ENCODE assay signal across 8 mouse cellular contexts in genomic region chr7:43333203-43333602, GRCm38 (mm10). TPM values are rescaled to one million over a fixed set of nuclear protein-coding genes. Genes with fewer than 3 reads are reported as not detected.
DNase-seq lines count a peak whose midpoint lies in the region; ATAC-seq and TF ChIP-seq lines count a peak whose summit lies in the region.

No protein-coding gene starts in this region.

- no peak overlapping the region for H3K9ac ChIP-seq in ES-Bruce4 (ENCODE audit: low read depth, poor library complexity, severe bottlenecking)
- H3K9ac ChIP-seq in liver, embryonic 11.5 days (ENCODE audit: low read depth, low read length) = no peak overlapping the region
- H3K9ac ChIP-seq in forebrain, embryonic 16.5 days (replicated peaks; ENCODE audit: low read depth, low read length) = no peak overlapping the region

- H3K4me3 ChIP-seq in heart, embryonic 10.5 days = no peak overlapping the region
- no peak overlapping the region for H3K4me3 ChIP-seq in ES-Bruce4 (ENCODE audit: low read depth, low read length)
- H3K4me3 ChIP-seq in liver, embryonic 11.5 days (ENCODE audit: low read depth, low read length) = no peak overlapping the region
- no peak overlapping the region for H3K4me3 ChIP-seq in forebrain, embryonic 16.5 days (replicated peaks; ENCODE audit: low read length)
- H3K4me3 ChIP-seq in forebrain, embryonic 10.5 days = no peak overlapping the region

- TF ChIP-seq POLR2A in ES-Bruce4 (IDR thresholded peaks at IDR 0.05; ENCODE audit: insufficient read depth, low read length) = no peak

- no peak overlapping the region for H3K27ac ChIP-seq in heart, embryonic 10.5 days
- H3K27ac ChIP-seq in ES-Bruce4 (ENCODE audit: insufficient read depth, low read length) = no peak overlapping the region
- no peak overlapping the region for H3K27ac ChIP-seq in liver, embryonic 11.5 days (ENCODE audit: low read depth, low read length)
- H3K27ac ChIP-seq in forebrain, embryonic 16.5 days (ENCODE audit: low read length) = no peak overlapping the region
- no peak overlapping the region for H3K27ac ChIP-seq in forebrain, embryonic 10.5 days

- TF ChIP-seq CTCF in ES-Bruce4 (IDR thresholded peaks at IDR 0.05; ENCODE audit: low read depth, low read length) = peak; percentile 93

- TF ChIP-seq EP300 in ES-Bruce4 (IDR thresholded peaks at IDR 0.05; ENCODE audit: insufficient read depth, low read depth, low read length) = 0 out of 2 replicates have a peak, but pooled peaks have one; percentile 35

- peak; percentile 40 to 67 for DNase-seq in heart, adult 18-20 months
- no peak for DNase-seq in heart, embryonic 10.5 days (ENCODE audit: low spot score)
- DNase-seq in cerebellum, postnatal 36 days = peak; percentile 40 to 42
- DNase-seq in liver, embryonic 11.5 days (ENCODE audit: low spot score) = peak; percentile 25
- no peak for DNase-seq in neural tube, embryonic 10.5 days (ENCODE audit: extremely low spot score, low spot score)
- no peak for DNase-seq in forebrain, embryonic 10.5 days (ENCODE audit: extremely low spot score, low spot score)

- H3K27me3 ChIP-seq in heart, embryonic 10.5 days (ENCODE audit: insufficient read depth, poor library complexity, severe bottlenecking) = no peaks in the 10 kb centered on the region
- no peaks in the 10 kb centered on the region for H3K27me3 ChIP-seq in ES-Bruce4 (ENCODE audit: control insufficient read depth, insufficient read depth, low read length, poor library complexity, severe bottlenecking)
- no peaks in the 10 kb centered on the region for H3K27me3 ChIP-seq in liver, embryonic 11.5 days (replicated peaks; ENCODE audit: control insufficient read depth, insufficient read depth, low read length)
- no peaks in the 10 kb centered on the region for H3K27me3 ChIP-seq in forebrain, embryonic 16.5 days (replicated peaks; ENCODE audit: control insufficient read depth, insufficient read depth, low read length)
- H3K27me3 ChIP-seq in forebrain, embryonic 10.5 days (ENCODE audit: poor library complexity, severe bottlenecking) = no peaks in the 10 kb centered on the region

- H3K4me2 ChIP-seq in liver, embryonic 11.5 days = no peak overlapping the region
- H3K4me2 ChIP-seq in forebrain, embryonic 16.5 days (ENCODE audit: low read length) = no peak overlapping the region

- WGBS in heart, embryonic 10.5 days = 40% methylated on average over 5 of the region's 7 CpGs
- WGBS in liver, embryonic 11.5 days = 25% methylated on average over 6 of the region's 7 CpGs
- 41% methylated on average over 5 of the region's 7 CpGs for WGBS in forebrain, embryonic 16.5 days
- 50% methylated on average over 5 of the region's 7 CpGs for WGBS in forebrain, embryonic 10.5 days

- H3K9me3 ChIP-seq in heart, embryonic 10.5 days = no peaks in the 10 kb centered on the region
- H3K9me3 ChIP-seq in ES-Bruce4 (replicated peaks; ENCODE audit: control insufficient read depth, insufficient read depth, low read length, poor library complexity, severe bottlenecking) = no peaks in the 10 kb centered on the region
- H3K9me3 ChIP-seq in liver, embryonic 11.5 days (ENCODE audit: control insufficient read depth, low read length) = no peaks in the 10 kb centered on the region
- H3K9me3 ChIP-seq in forebrain, embryonic 16.5 days (ENCODE audit: control insufficient read depth, low read length) = no peaks in the 10 kb centered on the region
- no peaks in the 10 kb centered on the region for H3K9me3 ChIP-seq in forebrain, embryonic 10.5 days

- H3K36me3 ChIP-seq in heart, embryonic 10.5 days = no peaks in the 10 kb centered on the region
- no peaks in the 10 kb centered on the region for H3K36me3 ChIP-seq in ES-Bruce4 (ENCODE audit: control insufficient read depth, insufficient read depth, low read length, poor library complexity, severe bottlenecking)
- no peaks in the 10 kb centered on the region for H3K36me3 ChIP-seq in liver, embryonic 11.5 days (ENCODE audit: control insufficient read depth, insufficient read depth, low read length)
- H3K36me3 ChIP-seq in forebrain, embryonic 16.5 days (ENCODE audit: control insufficient read depth, insufficient read depth) = no peaks in the 10 kb centered on the region
- no peaks in the 10 kb centered on the region for H3K36me3 ChIP-seq in forebrain, embryonic 10.5 days (replicated peaks)

- no peak for ATAC-seq in liver, embryonic 11.5 days (replicated peaks; ENCODE audit: low FRiP score)
- no peak for ATAC-seq in forebrain, embryonic 16.5 days

- no peaks in the 10 kb centered on the region for H3K4me1 ChIP-seq in heart, embryonic 10.5 days
- peaks cover 8% of the 10 kb centered on the region for H3K4me1 ChIP-seq in ES-Bruce4 (ENCODE audit: control insufficient read depth, insufficient read depth, low read length)
- H3K4me1 ChIP-seq in liver, embryonic 11.5 days (replicated peaks; ENCODE audit: control insufficient read depth, insufficient read depth, low read length) = no peaks in the 10 kb centered on the region
- H3K4me1 ChIP-seq in forebrain, embryonic 16.5 days (replicated peaks; ENCODE audit: control insufficient read depth, insufficient read depth, low read length) = no peaks in the 10 kb centered on the region
- no peaks in the 10 kb centered on the region for H3K4me1 ChIP-seq in forebrain, embryonic 10.5 days

RNA-seq across cellular contexts. Expression of gene Siglecf, which starts 17.9 kb away (rescaled TPM):
- not detected for total RNA-seq in heart, adult 18-20 months (2021)
- polyA plus RNA-seq in heart, embryonic 10.5 days (2016; fragmentation: Nextera tagmentation; extraction: Ambion mirVana) = 0.09 and 0.51 TPM in 2 replicates
- polyA plus RNA-seq in ES-Bruce4 (2011; ENCODE audit: insufficient read depth, insufficient read length, low read depth, missing spikeins) = 0.93 and 1.3 TPM in 2 replicates
- polyA plus RNA-seq in liver, embryonic 11.5 days (2014; fragmentation: Nextera tagmentation; extraction: Ambion mirVana) = 2.7 and 2.9 TPM in 2 replicates
- polyA plus RNA-seq in forebrain, embryonic 16.5 days (2015; fragmentation: Nextera tagmentation; extraction: Ambion mirVana) = 0.22 TPM in 1 of 2 replicates, not detected in the other
- polyA plus RNA-seq in forebrain, embryonic 10.5 days (2016; fragmentation: Nextera tagmentation; extraction: Ambion mirVana) = 0.15 and 0.25 TPM in 2 replicates

RNA-seq across cellular contexts. Expression of gene Zfp715, which starts 20.1 kb away (rescaled TPM):
- total RNA-seq in heart, adult 18-20 months (2021) = 10 to 100 TPM; 12.8 to 16.2 TPM
- polyA plus RNA-seq in heart, embryonic 10.5 days (2016; fragmentation: Nextera tagmentation; extraction: Ambion mirVana) = 9.1 and 9.5 TPM in 2 replicates
- polyA plus RNA-seq in ES-Bruce4 (2011; ENCODE audit: insufficient read depth, insufficient read length, low read depth, missing spikeins) = 19.4 and 20.1 TPM in 2 replicates
- polyA plus RNA-seq in liver, embryonic 11.5 days (2014; fragmentation: Nextera tagmentation; extraction: Ambion mirVana) = 10.4 and 14.1 TPM in 2 replicates
- polyA plus RNA-seq in forebrain, embryonic 16.5 days (2015; fragmentation: Nextera tagmentation; extraction: Ambion mirVana) = 22.0 and 22.5 TPM in 2 replicates
- polyA plus RNA-seq in forebrain, embryonic 10.5 days (2016; fragmentation: Nextera tagmentation; extraction: Ambion mirVana) = 11.3 TPM in 2 replicates

Comparison
In these comparisons a context has a peak if more than half of its experiments do, and no peak if none do; other contexts are left out.
1. DNase-seq: peak in heart, adult 18-20 months (2 of 2), cerebellum, postnatal 36 days (2 of 2) and liver, embryonic 11.5 days (single experiment); none in heart, embryonic 10.5 days (single experiment), neural tube, embryonic 10.5 days (single experiment) and forebrain, embryonic 10.5 days (single experiment).